Mouse (Mus musculus) embryonic facial prominence, embryonic 15.5 days (tissue): ENCODE data around the gene Wbp4. TPM values are rescaled to one million over a fixed set of nuclear protein-coding genes. Genes with fewer than 3 reads are reported as not detected.
"Not testable (repeated sequence)": the region's sequence is repeated elsewhere in the genome, so short reads cannot be mapped to it uniquely, and the experiment has no call there.

Experiments
- ATAC-seq: fragments of 200-750 bp; cut with Nextera tagmentation; 2 replicates; pipeline ENCODE4 v1.8.0; 2017; ENCODE audit warnings: low read depth, moderate TSS enrichment; ENCODE audit not compliant: insufficient number of reproducible peaks, low FRiP score, low TSS enrichment
- H3K27ac ChIP-seq: fragments of 300-500 bp; sonication (generic); replicated peaks from 2 replicates; pipeline ENCODE4 v1.5.1; 2015; ENCODE audit warnings: mild to moderate bottlenecking, inconsistent platforms
- H3K27me3 ChIP-seq: fragments of 300-500 bp; sonication (generic); 2 replicates; pipeline ENCODE4 v1.6.1; 2015; ENCODE audit warnings: inconsistent platforms
- H3K36me3 ChIP-seq: fragments of 300-500 bp; sonication (generic); 2 replicates; pipeline ENCODE4 v1.6.1; 2015; ENCODE audit warnings: mild to moderate bottlenecking, inconsistent platforms
- H3K4me1 ChIP-seq: fragments of 300-500 bp; sonication (generic); 2 replicates; pipeline ENCODE4 v1.6.1; 2015; ENCODE audit warnings: inconsistent platforms
- H3K4me2 ChIP-seq: fragments of 300-500 bp; sonication (generic); replicated peaks from 2 replicates; pipeline ENCODE4 v1.6.1; 2015; ENCODE audit warnings: mild to moderate bottlenecking, inconsistent platforms
- H3K4me3 ChIP-seq: fragments of 300-500 bp; sonication (generic); replicated peaks from 2 replicates; pipeline ENCODE4 v1.5.1; 2015; ENCODE audit warnings: mild to moderate bottlenecking, inconsistent platforms
- H3K9ac ChIP-seq: fragments of 300-500 bp; sonication (generic); 2 replicates; pipeline ENCODE4 v1.6.1; 2015; ENCODE audit warnings: inconsistent platforms
- H3K9me3 ChIP-seq: fragments of 300-500 bp; sonication (generic); replicated peaks from 2 replicates; pipeline ENCODE4 v1.6.1; 2016; ENCODE audit warnings: inconsistent platforms
- WGBS: fragments of 180-500 bp; shearing (Covaris S2); methylation state at CpG from one replicate; pipeline ENCODE4 v1.1.7; 2015; 5-methylcytosine and 5-hydroxymethylcytosine counted together
- polyA plus RNA-seq: library from polyadenylated mRNA; unstranded; fragments of >200 nt; fragmentation: Nextera tagmentation; extraction: Ambion mirVana; gene quantifications from 2 replicates; pipeline ENCODE4 v1.2.1, GENCODE M21; 2015

Wbp4 gene
- polyA plus RNA-seq: 44.2 and 45.2 TPM in 2 replicates

- Histone ChIP-seq H3K27me3 (no peaks in the 10 kb centered on the region), H3K4me1 (peaks cover 40% of the 10 kb centered on the region), H3K4me2 (peak within 1 kb of the TSS; percentile 67), H3K36me3 (peaks cover 10% of the 10 kb centered on the region), H3K9me3 (no peaks in the 10 kb centered on the region), H3K9ac (peak within 1 kb of the TSS; percentile 100), H3K27ac (peak within 1 kb of the TSS; percentile 100), H3K4me3 (peak within 1 kb of the TSS; percentile 99)
- WGBS: under 1% methylated on average over 82 of the region's 86 CpGs
- ATAC-seq: peak; percentile 92
Measured at GRCm38 (mm10) chr14:79481339-79482151, at the start of gene Wbp4. Gene Wbp4, minus strand, starts transcription at chr14:79481520.

GRCm38 (mm10) chr14:79530761-79531160 lies 49.4 kb upstream of the Wbp4 start:
- no peaks in the 10 kb centered on the region for H3K27me3 ChIP-seq
- no peaks in the 10 kb centered on the region; the same call in 1 of the 2 replicates for H3K4me1 ChIP-seq
- H3K4me2 ChIP-seq: no peak overlapping the region
- no peak overlapping the region for H3K4me3 ChIP-seq
- H3K36me3 ChIP-seq: no peaks in the 10 kb centered on the region
- H3K27ac ChIP-seq: no peak overlapping the region
- no peak for ATAC-seq
- H3K9me3 ChIP-seq: no peaks in the 10 kb centered on the region
- H3K9ac ChIP-seq: no peak overlapping the region
- 88% methylated on average over 6 of the region's 6 CpGs for WGBS

- H3K36me3 ChIP-seq: no peaks in the 10 kb centered on the region
- no peaks in the 10 kb centered on the region; the same call in 1 of the 2 replicates for H3K4me1 ChIP-seq
- H3K27ac ChIP-seq: no peak overlapping the region
- H3K9me3 ChIP-seq: no peaks in the 10 kb centered on the region
- no peak overlapping the region for H3K4me2 ChIP-seq
- H3K9ac ChIP-seq: no peak overlapping the region
- H3K27me3 ChIP-seq: no peaks in the 10 kb centered on the region
- WGBS: 78% methylated on average over 10 of the region's 10 CpGs
- no peak overlapping the region for H3K4me3 ChIP-seq
- ATAC-seq: no peak
Measured at GRCm38 (mm10) chr14:79529581-79530554, 48.5 kb upstream of the Wbp4 start.

- 44% methylated on average over 6 of the region's 6 CpGs for WGBS
- Histone ChIP-seq H3K9ac (no peak overlapping the region), H3K9me3 (no peaks in the 10 kb centered on the region), H3K27me3 (no peaks in the 10 kb centered on the region), H3K4me2 (0 out of 2 replicates have a peak overlapping the region, but pooled peaks have one; percentile 4), H3K4me1 (peaks cover 4% of the 10 kb centered on the region; the same call in 1 of the 2 replicates), H3K4me3 (no peak overlapping the region), H3K27ac (peak overlapping the region; percentile 83), H3K36me3 (no peaks in the 10 kb centered on the region)
- peak; percentile 82 for ATAC-seq
Measured at GRCm38 (mm10) chr14:79527704-79528103, 46.4 kb upstream of the Wbp4 start.

GRCm38 (mm10) chr14:79526106-79526505 lies 44.8 kb upstream of the Wbp4 start:
- not testable (repeated sequence) for H3K4me3 ChIP-seq, ATAC-seq, H3K27me3 ChIP-seq, H3K36me3 ChIP-seq, H3K4me1 ChIP-seq, H3K9me3 ChIP-seq, H3K4me2 ChIP-seq, H3K27ac ChIP-seq, H3K9ac ChIP-seq
- 81% methylated on average over 12 of the region's 12 CpGs for WGBS

GRCm38 (mm10) chr14:79522387-79522786 lies 41.1 kb upstream of the Wbp4 start:
- Histone ChIP-seq H3K36me3 (no peaks in the 10 kb centered on the region), H3K4me3 (no peak overlapping the region), H3K27ac (no peak overlapping the region), H3K9ac (no peak overlapping the region), H3K4me2 (no peak overlapping the region), H3K27me3 (no peaks in the 10 kb centered on the region), H3K9me3 (no peaks in the 10 kb centered on the region), H3K4me1 (peaks cover 16% of the 10 kb centered on the region)
- no peak for ATAC-seq
- 85% methylated on average over 9 of the region's 9 CpGs for WGBS

GRCm38 (mm10) chr14:79521471-79522117 lies 40.3 kb upstream of the Wbp4 start:
- Histone ChIP-seq H3K27ac (no peak overlapping the region), H3K9ac (no peak overlapping the region), H3K4me1 (peaks cover 16% of the 10 kb centered on the region), H3K9me3 (no peaks in the 10 kb centered on the region), H3K36me3 (no peaks in the 10 kb centered on the region), H3K4me3 (no peak overlapping the region), H3K27me3 (no peaks in the 10 kb centered on the region), H3K4me2 (no peak overlapping the region)
- no peak for ATAC-seq
- 67% methylated on average over 6 of the region's 6 CpGs for WGBS

GRCm38 (mm10) chr14:79521056-79521455 lies 39.7 kb upstream of the Wbp4 start:
- no peak overlapping the region for H3K27ac ChIP-seq
- H3K27me3 ChIP-seq: no peaks in the 10 kb centered on the region
- 79% methylated on average over 1 of the region's 1 CpGs for WGBS
- no peaks in the 10 kb centered on the region for H3K36me3 ChIP-seq
- no peak overlapping the region for H3K9ac ChIP-seq
- peaks cover 16% of the 10 kb centered on the region for H3K4me1 ChIP-seq
- H3K4me3 ChIP-seq: no peak overlapping the region
- no peak overlapping the region for H3K4me2 ChIP-seq
- no peaks in the 10 kb centered on the region for H3K9me3 ChIP-seq
- no peak for ATAC-seq

GRCm38 (mm10) chr14:79520612-79521011 lies 39.3 kb upstream of the Wbp4 start:
- peaks cover 16% of the 10 kb centered on the region for H3K4me1 ChIP-seq
- no peaks in the 10 kb centered on the region for H3K27me3 ChIP-seq
- H3K4me2 ChIP-seq: no peak overlapping the region
- H3K36me3 ChIP-seq: no peaks in the 10 kb centered on the region
- no peak overlapping the region for H3K9ac ChIP-seq
- H3K4me3 ChIP-seq: no peak overlapping the region
- H3K27ac ChIP-seq: no peak overlapping the region
- H3K9me3 ChIP-seq: no peaks in the 10 kb centered on the region
- ATAC-seq: no peak

- Histone ChIP-seq H3K9me3 (no peaks in the 10 kb centered on the region), H3K9ac (no peak overlapping the region), H3K4me3 (no peak overlapping the region), H3K27ac (no peak overlapping the region), H3K36me3 (no peaks in the 10 kb centered on the region), H3K27me3 (no peaks in the 10 kb centered on the region), H3K4me1 (peaks cover 16% of the 10 kb centered on the region), H3K4me2 (no peak overlapping the region)
- no peak for ATAC-seq
- 28% methylated on average over 1 of the region's 1 CpGs for WGBS
Measured at GRCm38 (mm10) chr14:79519663-79519975, 38.3 kb upstream of the Wbp4 start.
